ENCODE assay signal across 18 mouse cellular contexts in the genomic region with DNA sequence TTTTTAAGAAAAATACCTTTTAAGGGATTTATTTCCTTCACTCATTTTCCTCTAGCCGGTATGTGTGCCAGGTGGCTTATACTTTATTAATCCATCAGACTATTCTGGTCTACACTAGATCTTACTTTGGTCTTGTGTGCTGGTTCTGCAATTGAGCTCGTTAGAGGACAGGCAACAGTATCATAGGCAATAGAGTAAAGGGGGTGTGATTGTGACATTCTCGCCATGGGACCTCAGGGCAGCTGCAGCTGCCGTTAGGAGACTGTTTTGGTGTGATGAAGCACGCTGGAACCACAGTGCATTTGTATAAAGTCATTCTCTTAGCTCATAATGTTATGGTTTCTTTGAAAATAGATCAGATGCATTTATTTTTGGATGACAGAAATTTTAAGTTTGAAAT.
DNase-seq lines count a peak whose midpoint lies in the region; ATAC-seq lines count a peak whose summit lies in the region.
"Had no signal": no experiment of that assay in that cellular context is flagged by ENCODE, and none has a peak within 500 bp of the region (broad histone marks: within the 10 kb centered on the region; RNA-seq: fewer than 3 reads in every experiment).

No protein-coding gene starts in this region.

- no peak overlapping the region for H3K27ac ChIP-seq in forebrain, embryonic 13.5 days
- H3K27ac ChIP-seq in forebrain, embryonic 12.5 days, result no peak overlapping the region
- H3K27ac ChIP-seq in forebrain, embryonic 16.5 days (ENCODE audit: low read length), result no peak overlapping the region
- H3K27ac ChIP-seq in liver, embryonic 11.5 days (ENCODE audit: low read depth, low read length), result no peak overlapping the region
- H3K27ac ChIP-seq: embryonic facial prominence, embryonic 12.5 days; heart, adult 2 months; hindbrain, embryonic 10.5 days; hindbrain, embryonic 15.5 days had no signal

- intact Hi-C loops in left cerebral cortex, postnatal 4 days (cut with DNase I), result no loop called here

- no peaks in the 10 kb centered on the region for H3K36me3 ChIP-seq in forebrain, embryonic 13.5 days (ENCODE audit: poor library complexity, severe bottlenecking)
- H3K36me3 ChIP-seq in forebrain, embryonic 12.5 days (replicated peaks), result no peaks in the 10 kb centered on the region
- H3K36me3 ChIP-seq in forebrain, embryonic 16.5 days (ENCODE audit: control insufficient read depth, insufficient read depth), result no peaks in the 10 kb centered on the region
- H3K36me3 ChIP-seq in liver, embryonic 11.5 days (ENCODE audit: control insufficient read depth, insufficient read depth, low read length), result no peaks in the 10 kb centered on the region
- H3K36me3 ChIP-seq: embryonic facial prominence, embryonic 12.5 days; heart, embryonic 12.5 days; hindbrain, embryonic 10.5 days; hindbrain, embryonic 15.5 days had no signal

- no peak overlapping the region for H3K4me2 ChIP-seq in forebrain, embryonic 13.5 days
- H3K4me2 ChIP-seq in forebrain, embryonic 12.5 days, result no peak overlapping the region
- no peak overlapping the region for H3K4me2 ChIP-seq in forebrain, embryonic 16.5 days (ENCODE audit: low read length)
- H3K4me2 ChIP-seq in liver, embryonic 11.5 days, result no peak overlapping the region
- H3K4me2 ChIP-seq: embryonic facial prominence, embryonic 12.5 days; heart, embryonic 12.5 days; hindbrain, embryonic 15.5 days had no signal

- 28% methylated on average over 5 of the region's 5 CpGs for WGBS in forebrain, embryonic 13.5 days
- WGBS in forebrain, embryonic 12.5 days, result 39% methylated on average over 5 of the region's 5 CpGs
- WGBS in forebrain, embryonic 16.5 days, result 21% methylated on average over 5 of the region's 5 CpGs
- 62% methylated on average over 5 of the region's 5 CpGs for WGBS in liver, embryonic 11.5 days

- peak; percentile 46; the same call in 1 of the 2 replicates for ATAC-seq in forebrain, embryonic 13.5 days
- ATAC-seq in forebrain, embryonic 12.5 days (ENCODE audit: low FRiP score), result no peak
- 0 out of 2 replicates have a peak, but pooled peaks have one; percentile 15 for ATAC-seq in forebrain, embryonic 16.5 days
- peak; percentile 86 for ATAC-seq in granulocyte monocyte progenitor cell, adult 5-6 weeks (replicated peaks; ENCODE audit: poor library complexity, severe bottlenecking)
- no peak for ATAC-seq in liver, embryonic 11.5 days (replicated peaks; ENCODE audit: low FRiP score)

- no peak overlapping the region for H3K9ac ChIP-seq in forebrain, embryonic 13.5 days
- H3K9ac ChIP-seq in forebrain, embryonic 12.5 days, result no peak overlapping the region
- no peak overlapping the region for H3K9ac ChIP-seq in forebrain, embryonic 16.5 days (replicated peaks; ENCODE audit: low read depth, low read length)
- no peak overlapping the region for H3K9ac ChIP-seq in liver, embryonic 11.5 days (ENCODE audit: low read depth, low read length)
- H3K9ac ChIP-seq: embryonic facial prominence, embryonic 12.5 days; heart, embryonic 12.5 days; hindbrain, embryonic 15.5 days had no signal

- H3K27me3 ChIP-seq in forebrain, embryonic 13.5 days, result no peaks in the 10 kb centered on the region
- no peaks in the 10 kb centered on the region for H3K27me3 ChIP-seq in forebrain, embryonic 12.5 days
- H3K27me3 ChIP-seq in forebrain, embryonic 16.5 days (replicated peaks; ENCODE audit: control insufficient read depth, insufficient read depth, low read length), result no peaks in the 10 kb centered on the region
- H3K27me3 ChIP-seq in liver, embryonic 11.5 days (replicated peaks; ENCODE audit: control insufficient read depth, insufficient read depth, low read length), result no peaks in the 10 kb centered on the region
- H3K27me3 ChIP-seq: embryonic facial prominence, embryonic 12.5 days; heart, embryonic 12.5 days; hindbrain, embryonic 15.5 days had no signal

- H3K4me1 ChIP-seq in forebrain, embryonic 13.5 days, result peaks cover 9% of the 10 kb centered on the region; the same call in 1 of the 2 replicates
- 0 out of 2 replicates have a peak, but pooled peaks cover 2% of the 10 kb centered on the region for H3K4me1 ChIP-seq in forebrain, embryonic 12.5 days
- peaks cover 3% of the 10 kb centered on the region; the same call in 1 of the 2 replicates for H3K4me1 ChIP-seq in forebrain, embryonic 16.5 days (replicated peaks; ENCODE audit: control insufficient read depth, insufficient read depth, low read length)
- no peaks in the 10 kb centered on the region for H3K4me1 ChIP-seq in liver, embryonic 11.5 days (replicated peaks; ENCODE audit: control insufficient read depth, insufficient read depth, low read length)
- H3K4me1 ChIP-seq: embryonic facial prominence, embryonic 12.5 days; heart, embryonic 12.5 days; hindbrain, embryonic 10.5 days; hindbrain, embryonic 15.5 days had no signal

- peak; percentile 18 for DNase-seq in left cerebral cortex, postnatal 4 days
- DNase-seq in left cerebral cortex, adult 11 months (ENCODE audit: low spot score), result no peak
- no peak for DNase-seq in liver, embryonic 11.5 days (ENCODE audit: low spot score)
- DNase-seq: adrenal gland, adult 2 months; adrenal gland, postnatal 25 days; cerebellum, adult 11 months; gastrocnemius, postnatal 10 days; heart, adult 2 months; kidney, adult 11 months; kidney, adult 9 months had no signal

- no peaks in the 10 kb centered on the region for H3K9me3 ChIP-seq in forebrain, embryonic 13.5 days (replicated peaks)
- no peaks in the 10 kb centered on the region for H3K9me3 ChIP-seq in forebrain, embryonic 12.5 days
- no peaks in the 10 kb centered on the region for H3K9me3 ChIP-seq in forebrain, embryonic 16.5 days (ENCODE audit: control insufficient read depth, low read length)
- no peaks in the 10 kb centered on the region for H3K9me3 ChIP-seq in liver, embryonic 11.5 days (ENCODE audit: control insufficient read depth, low read length)
- H3K9me3 ChIP-seq: embryonic facial prominence, embryonic 12.5 days; heart, embryonic 12.5 days; hindbrain, embryonic 10.5 days; hindbrain, embryonic 15.5 days had no signal

- H3K4me3 ChIP-seq in forebrain, embryonic 13.5 days, result no peak overlapping the region
- no peak overlapping the region for H3K4me3 ChIP-seq in forebrain, embryonic 12.5 days (replicated peaks)
- H3K4me3 ChIP-seq in forebrain, embryonic 16.5 days (replicated peaks; ENCODE audit: low read length), result no peak overlapping the region
- H3K4me3 ChIP-seq in liver, embryonic 11.5 days (ENCODE audit: low read depth, low read length), result no peak overlapping the region
- H3K4me3 ChIP-seq: embryonic facial prominence, embryonic 12.5 days; heart, adult 2 months; heart, embryonic 12.5 days; hindbrain, embryonic 10.5 days; hindbrain, embryonic 15.5 days had no signal

Comparison
In these comparisons a context has a peak if more than half of its experiments do, and no peak if none do; other contexts are left out.
1. ATAC-seq: peak in forebrain, embryonic 13.5 days (single experiment), forebrain, embryonic 16.5 days (single experiment) and granulocyte monocyte progenitor cell, adult 5-6 weeks (single experiment); none in forebrain, embryonic 12.5 days (single experiment) and liver, embryonic 11.5 days (single experiment).